9 mouse cellular contexts compared by ENCODE assay signal in genomic region chr12:105967806-105968205, GRCm38 (mm10). TPM values are rescaled to one million over a fixed set of nuclear protein-coding genes. Genes with fewer than 3 reads are reported as not detected.
A peak's percentile ranks its signal among the peaks of the same experiment; 100 is the strongest.
DNase-seq lines count a peak whose midpoint lies in the region; ATAC-seq and TF ChIP-seq lines count a peak whose summit lies in the region.
"Had no signal": no experiment of that assay in that cellular context is flagged by ENCODE, and none has a peak within 500 bp of the region (broad histone marks: within the 10 kb centered on the region; RNA-seq: fewer than 3 reads in every experiment).

No protein-coding gene starts in this region.

- H3K9ac ChIP-seq in forebrain, embryonic 11.5 days (ENCODE audit: low read length) = no peak overlapping the region
- H3K9ac ChIP-seq in limb, embryonic 14.5 days (ENCODE audit: low read depth, low read length, severe bottlenecking) = no peak overlapping the region
- H3K9ac ChIP-seq in neural tube, embryonic 13.5 days = 0 out of 2 replicates have a peak overlapping the region, but pooled peaks have one; percentile 36

- peak overlapping the region; percentile 73 for H3K27ac ChIP-seq in layer of hippocampus, adult 2 months
- H3K27ac ChIP-seq in forebrain, embryonic 11.5 days (ENCODE audit: low read depth, low read length) = no peak overlapping the region
- H3K27ac ChIP-seq in limb, embryonic 14.5 days (replicated peaks; ENCODE audit: low read depth, low read length) = no peak overlapping the region
- no peak overlapping the region for H3K27ac ChIP-seq in neural tube, embryonic 13.5 days (replicated peaks)

- H3K4me2 ChIP-seq in forebrain, embryonic 11.5 days (ENCODE audit: low read depth, low read length, severe bottlenecking) = peak overlapping the region; percentile 31; the same call in 1 of the 2 replicates
- H3K4me2 ChIP-seq in limb, embryonic 14.5 days (replicated peaks; ENCODE audit: low read depth, low read length, severe bottlenecking) = peak overlapping the region; percentile 19; the same call in 1 of the 2 replicates
- peak overlapping the region; percentile 41 for H3K4me2 ChIP-seq in neural tube, embryonic 13.5 days

- 15% methylated on average over 18 of the region's 18 CpGs for WGBS in forebrain, embryonic 11.5 days
- WGBS in limb, embryonic 14.5 days = 11% methylated on average over 18 of the region's 18 CpGs
- 11% methylated on average over 18 of the region's 18 CpGs for WGBS in neural tube, embryonic 13.5 days

- H3K9me3 ChIP-seq in forebrain, embryonic 11.5 days (ENCODE audit: control insufficient read depth, low read length) = no peaks in the 10 kb centered on the region; the same call in 1 of the 2 replicates
- no peaks in the 10 kb centered on the region for H3K9me3 ChIP-seq in limb, embryonic 14.5 days (ENCODE audit: control insufficient read depth, low read length)
- no peaks in the 10 kb centered on the region for H3K9me3 ChIP-seq in neural tube, embryonic 13.5 days

- TF ChIP-seq POLR2A in limb, embryonic 14.5 days (IDR thresholded peaks at IDR 0.05; ENCODE audit: borderline replicate concordance, extremely low read depth, insufficient read depth, insufficient read length) = no peak

- H3K4me3 ChIP-seq in layer of hippocampus, adult 2 months = no peak overlapping the region
- H3K4me3 ChIP-seq in forebrain, embryonic 11.5 days (ENCODE audit: low read depth, low read length) = no peak overlapping the region
- H3K4me3 ChIP-seq in limb, embryonic 14.5 days (replicated peaks; ENCODE audit: low read length) = no peak overlapping the region; the same call in 1 of the 2 replicates
- 0 out of 2 replicates have a peak overlapping the region, but pooled peaks have one; percentile 12 for H3K4me3 ChIP-seq in neural tube, embryonic 13.5 days

- no peaks in the 10 kb centered on the region; the same call in 1 of the 2 replicates for H3K27me3 ChIP-seq in forebrain, embryonic 11.5 days (ENCODE audit: control insufficient read depth, insufficient read depth, low read length)
- no peaks in the 10 kb centered on the region for H3K27me3 ChIP-seq in limb, embryonic 14.5 days (ENCODE audit: control insufficient read depth, insufficient read depth, low read length)
- H3K27me3 ChIP-seq in neural tube, embryonic 13.5 days = peaks cover 4% of the 10 kb centered on the region; the same call in 1 of the 2 replicates

- peaks cover 5% of the 10 kb centered on the region; the same call in 1 of the 2 replicates for H3K4me1 ChIP-seq in forebrain, embryonic 11.5 days (replicated peaks; ENCODE audit: control insufficient read depth, insufficient read depth, low read length)
- H3K4me1 ChIP-seq in limb, embryonic 14.5 days (ENCODE audit: control insufficient read depth, insufficient read depth, low read length) = peaks cover 2% of the 10 kb centered on the region
- peaks cover 23% of the 10 kb centered on the region for H3K4me1 ChIP-seq in neural tube, embryonic 13.5 days (replicated peaks)

- no peak for DNase-seq in layer of hippocampus, adult 2 months (ENCODE audit: low spot score in 2 of 2)
- DNase-seq in layer of hippocampus, adult 8-10 months (ENCODE audit: low spot score in 2 of 2) = no peak
- no peak for DNase-seq in forebrain, embryonic 11.5 days (ENCODE audit: low spot score)
- no peak for DNase-seq in limb, embryonic 14.5 days (ENCODE audit: low spot score)
- DNase-seq in retina, embryonic 14.5 days (ENCODE audit: low spot score) = no peak
- no peak for DNase-seq in right cerebral cortex, postnatal 4 days
- no peak for DNase-seq in retina, postnatal 1 day
- DNase-seq: cerebellum, adult 11-12 months had no signal

- H3K36me3 ChIP-seq in forebrain, embryonic 11.5 days (ENCODE audit: control insufficient read depth, insufficient read depth, low read length) = no peaks in the 10 kb centered on the region
- no peaks in the 10 kb centered on the region for H3K36me3 ChIP-seq in limb, embryonic 14.5 days (ENCODE audit: control insufficient read depth, insufficient read depth, low read length)
- no peaks in the 10 kb centered on the region for H3K36me3 ChIP-seq in neural tube, embryonic 13.5 days

- TF ChIP-seq CTCF in layer of hippocampus, adult 2 months (conservative IDR thresholded peaks at IDR 0.05) = no peak

- ATAC-seq in forebrain, embryonic 11.5 days (replicated peaks; ENCODE audit: low FRiP score) = no peak
- ATAC-seq in limb, embryonic 14.5 days (ENCODE audit: low FRiP score, low read depth) = no peak
- ATAC-seq in neural tube, embryonic 13.5 days (ENCODE audit: low read depth) = no peak

RNA-seq across cellular contexts. Expression of gene Vrk1, which starts 42.2 kb away (rescaled TPM):
- total RNA-seq in layer of hippocampus, adult 2 months (2021) = 10 to 100 TPM; 18.7 to 21.3 TPM
- 10 to 100 TPM; 15.5 to 21.1 (median 17.4) TPM for total RNA-seq in layer of hippocampus, adult 8-10 months (2022)
- 114 and 115 TPM in 2 replicates for polyA plus RNA-seq in forebrain, embryonic 11.5 days (2014; fragmentation: Nextera tagmentation; extraction: Ambion mirVana)
- 25.3 and 36.1 TPM in 2 replicates for polyA plus RNA-seq in limb, embryonic 14.5 days (2012; rRNA removed)
- polyA plus RNA-seq in limb, embryonic 14.5 days (2014; fragmentation: Nextera tagmentation; extraction: Ambion mirVana) = 50.2 and 52.4 TPM in 2 replicates
- 36.4 and 37.7 TPM in 2 replicates for polyA plus RNA-seq in neural tube, embryonic 13.5 days (2015; fragmentation: Nextera tagmentation; extraction: Ambion mirVana)
